Mouse (Mus musculus) liver, adult 2 months (tissue): Measurements from ENCODE around the gene Acaca. TPM values are rescaled to one million over a fixed set of nuclear protein-coding genes. Genes with fewer than 3 reads are reported as not detected.

Source experiments
- DNase-seq: peaks from one replicate; pipeline ENCODE4 v3.0.0-alpha.2; 2011; ENCODE audit warnings: low read depth, low spot score; ENCODE audit errors: extremely low read depth
- H3K27ac ChIP-seq: fragments of 200-500 bp; replicated peaks from 2 replicates; pipeline ENCODE4 v1.5.1; 2012; ENCODE audit warnings: low read depth, mild to moderate bottlenecking, control low read depth, inconsistent platforms, low read length; ENCODE audit not compliant: insufficient read depth
- H3K27me3 ChIP-seq: fragments of 200-500 bp; 2 replicates; pipeline ENCODE4 v1.6.1; 2012; ENCODE audit warnings: mild to moderate bottlenecking, moderate library complexity, low read length, inconsistent platforms; ENCODE audit not compliant: control insufficient read depth, insufficient read depth
- H3K36me3 ChIP-seq: fragments of 200-500 bp; 2 replicates; pipeline ENCODE4 v1.6.1; 2012; ENCODE audit warnings: low read length, inconsistent platforms; ENCODE audit not compliant: control insufficient read depth, insufficient read depth
- H3K4me1 ChIP-seq: fragments of 200-500 bp; 2 replicates; pipeline ENCODE4 v1.6.1; 2011; ENCODE audit warnings: low read length; ENCODE audit not compliant: control insufficient read depth, insufficient read depth
- H3K4me3 ChIP-seq: fragments of 200-500 bp; 2 replicates; pipeline ENCODE4 v1.5.1; 2011; ENCODE audit warnings: low read depth, mild to moderate bottlenecking, control low read depth, low read length, moderate library complexity; ENCODE audit not compliant: insufficient read depth
- H3K79me2 ChIP-seq: fragments of 200-500 bp; 2 replicates; pipeline ENCODE4 v1.6.1; 2012; ENCODE audit warnings: inconsistent platforms, mild to moderate bottlenecking, low read length, moderate library complexity; ENCODE audit not compliant: control insufficient read depth, insufficient read depth
- H3K9ac ChIP-seq: fragments of 200-500 bp; 2 replicates; pipeline ENCODE4 v1.6.1; 2012; ENCODE audit warnings: low read depth, mild to moderate bottlenecking, control low read depth, inconsistent platforms, low read length
- CTCF ChIP-seq: fragments of 200-500 bp; IDR thresholded peaks from 2 replicates; pipeline ENCODE4 v1.5.1; 2011; ENCODE audit warnings: low read depth, low read length, control low read depth
- POLR2A ChIP-seq: fragments of 200-500 bp; IDR thresholded peaks from 2 replicates; pipeline ENCODE4 v1.6.1; 2011; ENCODE audit warnings: low read length, control low read depth; ENCODE audit not compliant: insufficient read depth; ENCODE audit errors: extremely low read depth
- WGBS: fragments of 180-500 bp; shearing (Covaris S2); methylation state at CpG from one replicate; pipeline ENCODE4 v1.1.7; 2018; 5-methylcytosine and 5-hydroxymethylcytosine counted together
- polyA plus RNA-seq: library from polyadenylated mRNA; depleted of rRNA; stranded (reverse); fragments of >200 nt; gene quantifications from 2 replicates; pipeline ENCODE4 v1.2.3, GENCODE M21; 2012
- total RNA-seq: library from RNA; depleted of rRNA; stranded (reverse); fragments of >200 nt; gene quantifications from 2 replicates; pipeline ENCODE4 v1.2.3, GENCODE M21; 2014

The Acaca gene
- total and polyA plus RNA-seq, 2 experiments, result 20.7 to 86.4 TPM

- Histone ChIP-seq H3K4me1 (peaks cover 4% of the 10 kb centered on the region; the same call in 1 of the 2 replicates), H3K4me3 (no peak overlapping the region), H3K27ac (no peak overlapping the region), H3K79me2 (no peaks in the 10 kb centered on the region; the same call in 1 of the 2 replicates), H3K36me3 (peaks cover 46% of the 10 kb centered on the region), H3K9ac (no peak overlapping the region), H3K27me3 (no peaks in the 10 kb centered on the region)
- WGBS, result 87% methylated on average over 1 of the region's 1 CpGs
- no peak for DNase-seq
- TF ChIP-seq CTCF (no peak), POLR2A (no peak)
Observed at GRCm38 (mm10) chr11:84351150-84351549, 221.7 kb downstream of the Acaca start.

DNA sequence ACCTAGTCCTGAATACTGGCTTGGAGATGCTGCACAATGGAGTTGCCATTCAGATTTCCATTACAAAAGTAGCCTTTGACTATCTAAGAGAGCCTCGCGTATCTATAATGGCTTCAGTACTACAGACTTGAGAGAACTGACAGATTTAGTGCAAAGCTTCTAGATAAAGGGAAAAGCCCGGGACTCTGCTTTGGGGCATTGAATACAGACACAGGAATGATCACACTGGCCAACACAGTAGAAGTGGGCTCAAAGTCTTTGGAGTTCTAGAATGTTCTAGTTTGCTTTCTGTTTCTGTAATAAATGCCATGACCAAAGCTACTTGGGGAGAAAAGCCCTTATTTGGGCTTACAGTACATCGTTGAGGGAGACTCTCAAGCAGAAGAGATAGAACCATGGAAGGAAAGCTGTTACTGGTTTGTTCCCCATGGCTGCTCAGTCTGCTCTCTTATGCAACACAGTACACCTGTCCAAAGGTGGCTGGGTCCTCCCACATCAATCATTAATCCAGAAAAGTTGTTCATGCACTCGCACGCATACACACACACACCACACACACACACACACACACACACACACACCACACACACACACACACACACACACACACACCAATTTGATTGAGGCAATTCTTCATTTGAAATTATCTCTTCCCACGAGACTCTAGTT, 223.7 kb downstream of the Acaca start:
- Histone ChIP-seq H3K4me3 (no peak overlapping the region), H3K79me2 (no peaks in the 10 kb centered on the region; the same call in 1 of the 2 replicates), H3K4me1 (peaks cover 4% of the 10 kb centered on the region; the same call in 1 of the 2 replicates), H3K36me3 (peaks cover 48% of the 10 kb centered on the region), H3K27ac (0 out of 2 replicates have a peak overlapping the region, but pooled peaks have one; percentile 18), H3K27me3 (no peaks in the 10 kb centered on the region), H3K9ac (no peak overlapping the region)
- WGBS, result 46% methylated on average over 7 of the region's 7 CpGs
- peak; percentile 89 for DNase-seq
- TF ChIP-seq POLR2A, result no peak
- no peak for TF ChIP-seq CTCF

- Histone ChIP-seq H3K27ac (no peak overlapping the region), H3K4me3 (no peak overlapping the region), H3K9ac (no peak overlapping the region), H3K27me3 (no peaks in the 10 kb centered on the region), H3K36me3 (peaks cover 46% of the 10 kb centered on the region), H3K4me1 (no peaks in the 10 kb centered on the region; the same call in 1 of the 2 replicates), H3K79me2 (no peaks in the 10 kb centered on the region; the same call in 1 of the 2 replicates)
- no peak for DNase-seq
- no peak for TF ChIP-seq POLR2A
- no peak for TF ChIP-seq CTCF
- WGBS, result 91% methylated on average over 3 of the region's 3 CpGs
Observed at GRCm38 (mm10) chr11:84357304-84357703, 227.8 kb downstream of the Acaca start.

DNA sequence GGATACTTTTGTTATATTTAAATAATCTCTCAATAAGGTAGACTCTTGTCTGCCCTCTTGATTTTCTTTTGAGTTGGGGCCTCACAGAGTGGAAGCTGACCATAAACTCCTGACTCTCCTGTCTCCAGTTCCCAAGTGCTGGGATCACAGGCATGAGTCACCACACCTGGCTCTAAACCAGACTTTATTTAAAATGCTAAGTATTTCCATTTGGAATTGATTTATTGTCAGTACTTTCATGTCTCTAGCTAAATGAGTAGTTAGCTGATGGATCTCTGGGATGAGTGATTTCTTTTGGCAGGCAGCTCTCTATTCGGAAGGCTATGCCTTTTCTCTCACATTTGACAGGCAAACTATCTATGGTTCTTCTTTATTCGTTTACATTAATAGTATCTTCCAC, 228.3 kb downstream of the Acaca start:
- Histone ChIP-seq H3K36me3 (peaks cover 46% of the 10 kb centered on the region), H3K27me3 (no peaks in the 10 kb centered on the region), H3K4me3 (no peak overlapping the region), H3K9ac (no peak overlapping the region), H3K27ac (no peak overlapping the region), H3K79me2 (no peaks in the 10 kb centered on the region; the same call in 1 of the 2 replicates), H3K4me1 (no peaks in the 10 kb centered on the region; the same call in 1 of the 2 replicates)
- 91% methylated on average over 2 of the region's 2 CpGs for WGBS
- no peak for DNase-seq
- TF ChIP-seq POLR2A (no peak), CTCF (no peak)

- DNase-seq, result no peak
- 96% methylated on average over 5 of the region's 5 CpGs for WGBS
- no peak for TF ChIP-seq CTCF
- TF ChIP-seq POLR2A, result no peak
Observed at GRCm38 (mm10) chr11:84361551-84361950, 232.1 kb downstream of the Acaca start.

GRCm38 (mm10) chr11:84362633-84363243, 233.3 kb downstream of the Acaca start:
- no peaks in the 10 kb centered on the region for H3K27me3 ChIP-seq
- no peaks in the 10 kb centered on the region for H3K4me1 ChIP-seq
- no peak overlapping the region for H3K27ac ChIP-seq
- H3K4me3 ChIP-seq, result no peak overlapping the region
- no peaks in the 10 kb centered on the region for H3K79me2 ChIP-seq
- no peak for DNase-seq
- TF ChIP-seq POLR2A (no peak), CTCF (no peak)
- H3K9ac ChIP-seq, result no peak overlapping the region
- 69% methylated on average over 6 of the region's 6 CpGs for WGBS
- H3K36me3 ChIP-seq, result peaks cover 42% of the 10 kb centered on the region

More at GRCm38 (mm10) chr11:84361551-84361950, 232.1 kb downstream of the Acaca start:
- Histone ChIP-seq H3K27ac (no peak overlapping the region), H3K4me3 (no peak overlapping the region), H3K27me3 (no peaks in the 10 kb centered on the region), H3K36me3 (peaks cover 39% of the 10 kb centered on the region), H3K4me1 (no peaks in the 10 kb centered on the region), H3K9ac (no peak overlapping the region), H3K79me2 (no peaks in the 10 kb centered on the region)
